Mouse (Mus musculus) gastrocnemius, adult 8-10 months (tissue): ENCODE measurements at regions not wholly inside any gene's neighbourhood (a gene's known extent, or its start where the extent isn't known, plus 50 kb on each side); places are given as distances from the start of the nearest gene placed in this dataset.

Source experiments
- DNase-seq, 2 experiments: peaks; one replicate each; pipeline ENCODE4 v3.0.0; 2022; ENCODE audit warnings: low spot score in 2 of 2

DNA sequence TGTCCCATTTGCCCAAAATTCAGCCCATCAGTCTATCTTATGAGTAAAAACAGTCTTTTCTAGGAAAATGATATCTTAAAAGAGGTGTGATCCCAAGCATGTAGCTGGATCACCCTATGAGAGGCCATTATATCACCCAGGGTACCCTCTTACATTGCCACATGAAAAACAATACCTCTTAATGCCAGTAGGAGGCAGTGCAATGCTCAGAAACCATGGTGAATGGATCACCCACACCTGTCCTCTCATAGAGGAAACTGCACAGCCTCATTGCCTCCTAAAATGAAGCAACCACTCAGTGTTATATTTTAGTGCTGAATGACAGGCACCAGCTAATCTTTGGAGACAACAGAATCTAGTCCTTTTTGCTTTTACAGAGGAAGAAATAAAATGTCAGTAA lies 114.0 kb upstream of the Nxt1 start:
- DNase-seq: no peak

DNA sequence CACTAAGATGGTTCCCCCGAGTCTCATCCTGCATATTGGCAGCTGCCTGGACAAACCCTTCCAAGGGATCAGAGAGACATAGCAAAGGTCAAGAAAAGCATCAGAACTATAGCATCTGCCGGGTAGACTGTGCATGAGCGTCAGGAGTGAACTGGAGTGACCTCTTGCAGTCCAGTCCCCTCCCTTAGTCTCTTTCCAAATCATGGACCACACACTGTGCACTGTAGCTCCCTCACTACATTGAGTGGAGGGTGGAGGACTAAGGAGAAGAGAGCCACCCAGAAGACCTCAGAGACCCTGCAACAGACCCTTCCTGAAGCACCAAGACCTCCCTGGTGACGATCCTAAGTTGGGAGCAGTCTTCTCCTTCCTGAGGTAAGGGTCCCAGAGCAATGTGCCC lies 107.8 kb upstream of the Cd93 start:
- DNase-seq: no peak

GRCm38 (mm10) chr2:148549618-148550017 lies 106.3 kb upstream of the Cd93 start:
- no peak for DNase-seq

DNA sequence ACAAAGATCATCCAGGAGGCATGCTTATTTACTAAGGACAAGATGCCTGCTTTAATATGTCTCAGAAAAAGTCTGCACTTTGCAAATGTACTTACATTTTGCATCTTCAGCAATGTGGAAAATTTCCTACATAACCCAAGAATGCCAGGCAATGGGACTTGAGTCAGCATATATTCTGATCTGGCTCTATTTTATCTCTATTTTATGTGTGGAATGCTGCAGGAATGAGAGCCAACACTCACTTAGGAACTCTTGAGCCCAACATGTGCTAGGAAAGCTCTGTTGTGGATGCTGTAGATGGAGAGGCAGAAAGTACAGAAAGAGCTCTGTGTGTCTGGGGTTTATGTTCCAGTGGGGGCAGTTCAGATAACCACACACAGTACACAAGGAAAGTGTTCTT lies 99.0 kb upstream of the Cd93 start:
- DNase-seq: no peak

GRCm38 (mm10) chr2:148537914-148538510 lies 94.6 kb upstream of the Cd93 start:
- DNase-seq: no peak

- no peak for DNase-seq
Observed at GRCm38 (mm10) chr2:148537251-148537650, 93.9 kb upstream of the Cd93 start.

DNA sequence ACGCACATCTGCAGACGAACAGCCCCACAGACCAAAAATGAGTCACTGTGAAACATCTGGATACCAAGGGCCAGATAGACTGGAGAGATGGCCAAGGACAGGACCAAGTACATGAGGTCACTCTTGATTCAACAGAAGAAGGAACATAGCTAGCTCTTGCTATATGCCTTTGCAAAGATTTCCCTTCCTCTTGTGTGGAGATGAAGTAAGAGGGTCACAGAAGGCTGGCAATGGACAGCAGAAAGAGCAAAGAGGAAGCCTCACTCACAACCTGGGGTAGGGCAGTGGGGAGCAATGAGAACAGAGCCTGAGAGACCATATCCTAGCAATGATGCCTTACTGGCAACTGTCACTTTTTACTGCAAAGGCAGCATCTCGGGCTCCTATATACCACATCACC lies 93.2 kb upstream of the Cd93 start:
- no peak for DNase-seq

- DNase-seq: no peak
Observed at GRCm38 (mm10) chr2:148535562-148536180, 92.3 kb upstream of the Cd93 start.

- DNase-seq: no peak
Observed at GRCm38 (mm10) chr2:148532051-148532450, 88.7 kb upstream of the Cd93 start.

GRCm38 (mm10) chr2:148530546-148530945 lies 87.2 kb upstream of the Cd93 start:
- DNase-seq: no peak

GRCm38 (mm10) chr2:148529900-148530299 lies 86.5 kb upstream of the Cd93 start:
- DNase-seq: no peak

GRCm38 (mm10) chr2:148527755-148528154 lies 84.4 kb upstream of the Cd93 start:
- no peak for DNase-seq

DNA sequence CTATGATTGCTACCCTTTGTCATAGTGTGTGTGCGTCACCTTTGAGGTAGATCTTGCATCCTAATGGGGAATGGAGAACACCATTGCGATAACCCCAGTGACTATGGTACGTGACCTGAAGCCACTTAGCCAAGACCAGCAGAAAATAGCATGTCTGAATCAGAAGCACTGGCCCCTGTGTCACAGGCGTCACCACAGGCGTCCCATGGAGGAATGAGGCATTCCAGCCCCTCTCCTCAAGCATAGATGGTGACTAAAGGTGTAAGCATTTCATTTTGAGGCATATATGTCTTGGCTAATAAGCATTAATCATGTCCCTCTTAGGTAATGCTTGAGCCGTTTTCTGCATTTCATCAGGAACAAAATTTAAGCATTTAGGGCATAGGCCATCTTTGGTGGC lies 82.1 kb upstream of the Cd93 start:
- DNase-seq: no peak

DNA sequence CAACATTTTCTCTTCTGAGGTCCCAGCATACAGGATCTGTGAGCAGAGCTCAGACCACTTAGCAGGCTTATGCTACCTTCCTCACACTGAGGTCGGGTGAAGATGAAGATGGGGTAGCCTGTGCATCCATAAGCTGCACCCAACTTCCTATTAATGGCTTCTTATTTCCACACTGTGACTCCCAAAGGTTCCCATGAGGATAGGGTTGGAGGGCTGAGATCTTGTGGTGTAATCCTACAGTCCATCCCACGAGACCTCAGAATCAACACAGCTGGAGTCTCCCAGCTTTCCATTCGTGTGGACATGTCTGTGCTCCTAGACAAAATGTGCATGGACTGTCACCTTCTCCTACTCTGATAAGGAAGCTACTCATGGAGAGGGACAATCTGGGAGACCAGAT lies 80.0 kb upstream of the Cd93 start:
- no peak for DNase-seq

DNA sequence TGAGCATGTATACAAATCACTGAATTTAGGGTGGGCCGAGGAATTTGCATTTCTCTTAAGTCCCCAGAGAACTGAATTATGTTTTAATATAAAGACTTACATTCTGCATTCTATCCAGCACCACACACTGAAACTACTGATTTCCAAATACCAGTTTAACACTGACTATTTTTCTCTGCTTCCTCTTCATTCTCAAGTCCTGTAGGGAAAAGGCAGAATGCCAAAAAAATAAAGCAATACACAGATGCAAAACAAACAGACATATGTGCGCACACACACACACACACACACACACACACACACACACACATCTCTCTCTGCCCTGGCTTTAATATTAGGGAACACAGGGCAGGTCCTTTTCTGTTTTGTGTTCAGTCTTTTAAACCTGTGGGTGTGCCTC lies 79.6 kb upstream of the Cd93 start:
- no peak for DNase-seq

DNA sequence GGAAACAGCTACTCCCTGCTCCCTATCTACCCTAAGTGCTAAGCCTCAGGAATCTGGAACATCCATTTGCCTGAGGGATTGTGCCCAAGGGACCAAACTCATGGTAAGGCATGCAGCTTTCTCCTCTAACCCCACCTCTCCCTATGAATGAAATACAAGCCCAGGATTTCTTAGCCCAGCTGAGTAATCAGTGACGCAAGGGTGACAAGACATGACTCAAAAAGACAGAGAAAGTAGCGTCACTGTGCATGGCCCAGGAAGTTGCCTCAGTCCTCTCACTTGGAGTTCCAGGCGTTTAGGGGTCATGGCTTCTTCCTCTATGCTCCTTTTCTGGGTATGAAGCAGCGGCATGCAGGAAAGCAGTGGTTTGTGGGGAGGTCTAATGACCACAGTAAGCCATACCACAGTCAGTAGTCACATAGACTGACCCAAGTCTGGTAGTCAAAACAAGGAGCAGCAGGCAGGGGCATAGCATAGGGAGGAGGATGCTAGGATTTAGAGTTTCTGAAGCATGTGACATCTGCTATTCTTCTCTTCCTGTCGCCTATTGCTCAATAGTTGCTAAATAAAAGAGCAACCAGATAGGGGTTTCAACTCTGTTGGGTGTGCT lies 78.7 kb upstream of the Cd93 start:
- no peak for DNase-seq

DNA sequence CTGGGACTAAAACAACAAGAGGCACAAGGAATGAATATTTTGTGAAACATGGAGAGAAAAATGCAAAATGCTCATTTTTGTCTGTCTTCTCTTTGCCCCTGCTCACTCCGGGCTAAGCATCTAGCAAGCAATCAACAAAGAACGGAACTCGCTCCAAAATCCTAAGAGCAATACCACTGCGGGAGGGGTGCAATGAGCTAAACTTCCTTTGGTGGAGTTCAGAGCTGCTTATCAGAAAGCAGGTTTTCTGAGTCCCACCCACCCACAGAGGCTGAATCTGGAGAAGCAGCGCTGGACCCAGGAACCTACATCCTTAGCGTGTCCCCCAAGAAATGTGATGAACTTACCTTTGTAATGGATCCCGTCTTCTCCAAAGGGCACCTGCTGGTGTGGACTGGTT lies 76.9 kb upstream of the Cd93 start:
- no peak for DNase-seq

- DNase-seq: no peak
Observed at GRCm38 (mm10) chr2:148519689-148520290, 76.4 kb upstream of the Cd93 start.

DNA sequence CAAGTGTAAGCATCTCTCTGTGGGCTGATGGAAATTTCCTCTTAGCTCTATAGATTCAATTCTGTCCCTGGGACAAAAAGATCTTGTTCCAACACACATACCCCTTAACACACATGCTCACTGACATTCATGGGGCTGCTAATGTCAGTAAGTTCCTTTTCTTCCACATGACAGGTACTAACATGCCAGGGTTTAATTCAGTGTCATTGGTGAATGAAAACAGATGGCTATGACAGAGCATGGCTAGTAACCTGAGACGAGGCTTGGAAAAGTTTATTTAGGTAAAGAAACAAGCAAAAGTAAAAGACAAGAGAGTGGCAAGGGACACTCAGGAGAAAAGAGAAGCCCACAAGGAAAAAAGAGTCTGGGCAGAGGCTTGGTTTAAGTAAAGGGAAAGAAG lies 74.5 kb upstream of the Cd93 start:
- DNase-seq: no peak

- peak; percentile 40 to 44 for DNase-seq
Observed at GRCm38 (mm10) chr2:148510008-148510681, 66.8 kb upstream of the Cd93 start.

DNA sequence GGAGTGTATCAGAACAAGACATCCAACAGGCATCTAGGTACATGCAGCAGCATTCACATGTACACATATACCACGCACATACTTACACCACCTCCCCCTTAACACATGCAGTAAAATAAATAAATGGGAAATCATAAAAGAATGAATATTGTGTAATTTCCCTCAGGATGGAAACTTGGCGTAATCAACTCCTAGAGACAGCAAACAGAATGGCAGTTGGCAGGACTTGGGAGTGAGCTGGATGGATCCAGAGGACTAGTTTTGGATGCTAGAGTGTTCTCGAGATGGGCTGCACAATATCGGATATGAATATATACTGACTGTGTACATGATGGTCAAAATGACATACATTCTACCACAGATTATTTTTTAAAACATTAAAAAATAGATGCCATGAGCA lies 66.0 kb upstream of the Cd93 start:
- DNase-seq: no peak

- no peak for DNase-seq
Observed at GRCm38 (mm10) chr2:148507523-148507922, 64.2 kb upstream of the Cd93 start.
